Mouse (Mus musculus) limb, embryonic 10.5 days (tissue): ENCODE data around the gene Spon1. TPM values are rescaled to one million over a fixed set of nuclear protein-coding genes. Genes with fewer than 3 reads are reported as not detected.

Source experiments
- DNase-seq: peaks from one replicate; pipeline ENCODE4 v3.0.0-alpha.2; 2017; ENCODE audit warnings: low spot score
- H3K27ac ChIP-seq: fragments of 300-500 bp; sonication (generic); 2 replicates; pipeline ENCODE4 v1.5.1; 2016; ENCODE audit warnings: mild to moderate bottlenecking
- H3K27me3 ChIP-seq: fragments of 300-500 bp; sonication (generic); 2 replicates; pipeline ENCODE4 v1.6.1; 2016; ENCODE audit warnings: low read depth, mild to moderate bottlenecking; ENCODE audit not compliant: poor library complexity, severe bottlenecking
- H3K36me3 ChIP-seq: fragments of 300-500 bp; sonication (generic); 2 replicates; pipeline ENCODE4 v1.6.1; 2016; ENCODE audit warnings: mild to moderate bottlenecking, moderate library complexity
- H3K4me1 ChIP-seq: fragments of 300-500 bp; sonication (generic); 2 replicates; pipeline ENCODE4 v1.6.1; 2016
- H3K4me3 ChIP-seq: fragments of 300-500 bp; sonication (generic); 2 replicates; pipeline ENCODE4 v1.5.1; 2016; ENCODE audit warnings: mild to moderate bottlenecking, moderate library complexity
- H3K9me3 ChIP-seq: fragments of 300-500 bp; sonication (generic); replicated peaks from 2 replicates; pipeline ENCODE4 v1.6.1; 2016; ENCODE audit warnings: mild to moderate bottlenecking
- WGBS: fragments of 180-500 bp; shearing (Covaris S2); methylation state at CpG from one replicate; pipeline ENCODE4 v1.1.7; 2016; 5-methylcytosine and 5-hydroxymethylcytosine counted together
- polyA plus RNA-seq: library from polyadenylated mRNA; unstranded; fragments of >200 nt; fragmentation: Nextera tagmentation; extraction: Ambion mirVana; gene quantifications from 2 replicates; pipeline ENCODE4 v1.2.1, GENCODE M21; 2016

The Spon1 gene
- polyA plus RNA-seq, 1 experiment from 2014 or later: 3.2 TPM

- H3K27ac ChIP-seq: no peak overlapping the region
These were observed 59.9 kb downstream of the Spon1 start for GRCm38 (mm10) chr7:113825498-113826205.

DNA sequence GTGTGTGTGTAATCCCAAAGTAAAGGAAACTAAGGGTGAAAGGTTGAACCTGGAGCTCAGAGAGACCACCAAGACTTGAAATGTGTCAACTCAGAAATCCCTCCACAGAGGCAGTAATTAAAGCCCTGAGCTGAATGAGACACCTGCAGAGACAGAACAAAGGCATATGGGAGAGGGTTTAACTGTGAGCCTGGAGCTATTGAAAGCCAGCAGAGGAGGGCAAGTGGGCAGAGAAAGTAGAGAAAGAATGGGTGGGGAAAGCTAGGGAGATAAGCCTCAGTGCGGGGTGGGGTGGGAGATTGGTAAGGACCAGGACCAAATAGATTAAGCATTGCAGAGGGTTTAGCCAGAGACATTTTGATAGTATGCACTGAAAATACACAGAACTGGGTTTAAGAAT is 60.7 kb downstream of the Spon1 start:
- Histone ChIP-seq H3K36me3 (no peaks in the 10 kb centered on the region), H3K27ac (no peak overlapping the region), H3K9me3 (no peaks in the 10 kb centered on the region), H3K4me3 (no peak overlapping the region), H3K27me3 (no peaks in the 10 kb centered on the region), H3K4me1 (peaks cover 13% of the 10 kb centered on the region)
- WGBS: 43% methylated on average over 1 of the region's 1 CpGs
- DNase-seq: no peak

More at GRCm38 (mm10) chr7:113825498-113826205, 59.9 kb downstream of the Spon1 start:
- Histone ChIP-seq H3K9me3 (no peaks in the 10 kb centered on the region), H3K27me3 (no peaks in the 10 kb centered on the region), H3K4me3 (no peak overlapping the region), H3K36me3 (no peaks in the 10 kb centered on the region), H3K4me1 (peaks cover 13% of the 10 kb centered on the region)
- DNase-seq: no peak
- 74% methylated on average over 5 of the region's 5 CpGs for WGBS

DNA sequence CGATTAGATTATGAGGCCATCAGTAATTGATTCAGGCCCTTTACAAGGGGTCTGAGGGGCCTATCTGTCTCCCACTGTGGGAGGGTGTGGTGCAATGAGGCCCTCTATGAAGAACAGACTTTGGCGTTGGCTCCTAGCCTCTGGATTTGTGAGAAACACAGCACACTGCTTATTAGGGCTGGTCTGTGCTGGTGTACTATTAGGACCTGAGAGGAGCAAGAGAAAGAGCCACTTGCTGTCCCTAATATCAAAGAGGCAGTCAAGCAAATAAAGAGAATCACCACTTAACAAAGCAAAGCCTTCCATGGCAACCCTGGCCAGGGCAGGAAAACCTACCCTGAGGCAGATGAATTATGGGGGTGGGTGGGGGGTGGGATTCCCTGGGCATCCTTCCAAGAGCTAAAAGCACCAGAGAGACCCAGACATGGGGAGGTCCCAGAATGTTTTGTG is 62.3 kb downstream of the Spon1 start:
- Histone ChIP-seq H3K9me3 (no peaks in the 10 kb centered on the region), H3K36me3 (no peaks in the 10 kb centered on the region), H3K27ac (no peak overlapping the region), H3K4me3 (no peak overlapping the region), H3K4me1 (peaks cover 13% of the 10 kb centered on the region), H3K27me3 (no peaks in the 10 kb centered on the region)
- DNase-seq: no peak
- 68% methylated on average over 2 of the region's 2 CpGs for WGBS

- H3K4me1 ChIP-seq: peaks cover 13% of the 10 kb centered on the region
- no peaks in the 10 kb centered on the region for H3K36me3 ChIP-seq
- no peaks in the 10 kb centered on the region for H3K9me3 ChIP-seq
- no peak for DNase-seq
- WGBS: 67% methylated on average over 2 of the region's 2 CpGs
- no peaks in the 10 kb centered on the region for H3K27me3 ChIP-seq
- H3K4me3 ChIP-seq: no peak overlapping the region
- H3K27ac ChIP-seq: no peak overlapping the region
These were observed 62.8 kb downstream of the Spon1 start for GRCm38 (mm10) chr7:113828576-113828975.

- no peaks in the 10 kb centered on the region for H3K27me3 ChIP-seq
- 89% methylated on average over 4 of the region's 4 CpGs for WGBS
- H3K36me3 ChIP-seq: no peaks in the 10 kb centered on the region
- H3K4me3 ChIP-seq: no peak overlapping the region
- no peak overlapping the region for H3K27ac ChIP-seq
- no peaks in the 10 kb centered on the region for H3K4me1 ChIP-seq
- DNase-seq: no peak
- no peaks in the 10 kb centered on the region for H3K9me3 ChIP-seq
These were observed 71.4 kb downstream of the Spon1 start for GRCm38 (mm10) chr7:113837151-113837550.

DNA sequence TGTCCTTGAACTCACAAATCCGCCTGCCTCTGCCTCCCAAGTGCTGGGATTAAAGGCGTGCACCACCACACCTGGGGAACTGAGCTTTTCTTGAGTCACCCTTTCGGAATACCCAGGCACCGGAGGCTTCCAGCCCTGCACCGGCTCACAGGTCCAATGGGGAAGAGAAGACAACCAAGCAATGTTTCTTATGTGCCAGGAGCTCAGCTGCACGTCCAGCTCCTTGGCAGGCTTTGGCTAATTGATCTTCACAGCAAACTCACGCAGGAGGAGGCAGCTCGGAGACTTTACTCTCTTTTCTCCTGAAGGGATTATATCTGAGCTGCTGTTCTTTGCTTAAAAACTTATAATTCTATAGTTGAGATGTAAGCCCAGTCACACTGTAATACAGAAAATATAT is 73.6 kb downstream of the Spon1 start:
- no peaks in the 10 kb centered on the region for H3K9me3 ChIP-seq
- no peak for DNase-seq
- H3K4me3 ChIP-seq: no peak overlapping the region
- peaks cover 2% of the 10 kb centered on the region; the same call in 1 of the 2 replicates for H3K4me1 ChIP-seq
- no peak overlapping the region for H3K27ac ChIP-seq
- 89% methylated on average over 8 of the region's 8 CpGs for WGBS
- H3K27me3 ChIP-seq: no peaks in the 10 kb centered on the region
- H3K36me3 ChIP-seq: no peaks in the 10 kb centered on the region

DNA sequence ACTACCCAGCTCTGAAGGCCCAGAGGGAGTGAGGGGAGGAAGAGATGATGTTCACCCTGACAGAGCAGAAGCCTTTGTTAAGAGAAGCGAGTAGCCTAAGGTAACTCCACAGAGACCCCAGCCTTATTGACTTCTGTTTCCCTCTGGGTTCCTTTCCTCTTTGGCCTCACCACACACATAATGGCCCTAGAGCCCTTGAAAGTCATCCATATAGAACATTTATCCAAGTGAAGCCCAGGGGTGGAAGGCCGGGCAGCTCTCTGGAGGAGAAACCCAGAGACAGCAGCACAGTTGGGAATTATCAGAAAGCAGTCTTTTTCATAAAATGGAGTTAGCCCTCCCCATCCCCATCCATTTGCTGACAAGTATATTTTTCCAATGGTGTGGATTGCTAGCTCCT is 75.7 kb downstream of the Spon1 start:
- Histone ChIP-seq H3K9me3 (no peaks in the 10 kb centered on the region), H3K4me3 (no peak overlapping the region), H3K27me3 (no peaks in the 10 kb centered on the region), H3K36me3 (no peaks in the 10 kb centered on the region), H3K4me1 (peaks cover 22% of the 10 kb centered on the region), H3K27ac (no peak overlapping the region)
- whole genome bisulfite sequencing: 96% methylated on average over 2 of the region's 2 CpGs
- DNase-seq: no peak

GRCm38 (mm10) chr7:113843150-113843549 is 77.4 kb downstream of the Spon1 start:
- no peaks in the 10 kb centered on the region for H3K27me3 ChIP-seq
- WGBS: 83% methylated on average over 2 of the region's 2 CpGs
- H3K4me3 ChIP-seq: no peak overlapping the region
- no peaks in the 10 kb centered on the region for H3K9me3 ChIP-seq
- H3K36me3 ChIP-seq: no peaks in the 10 kb centered on the region
- no peak for DNase-seq
- no peak overlapping the region for H3K27ac ChIP-seq
- peaks cover 34% of the 10 kb centered on the region for H3K4me1 ChIP-seq

DNA sequence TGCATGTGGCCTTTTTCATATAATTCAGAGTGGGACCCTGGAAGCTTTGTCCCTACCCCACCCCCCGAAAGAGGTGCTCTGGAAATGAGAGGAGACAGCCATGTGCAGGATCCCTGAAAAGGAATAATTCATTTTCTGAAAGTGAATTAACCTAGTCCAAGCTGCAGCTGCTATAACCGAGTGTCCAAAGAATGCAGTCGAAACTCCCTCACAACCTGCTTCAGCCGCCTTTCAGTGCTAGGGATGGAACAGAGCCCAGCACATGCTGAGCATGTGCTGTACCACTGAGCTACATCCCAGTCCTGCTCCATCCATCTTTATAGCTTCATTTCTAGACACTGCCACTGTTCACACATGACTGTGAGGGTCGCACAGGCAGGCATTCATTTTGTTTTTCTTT is 79.4 kb downstream of the Spon1 start:
- Histone ChIP-seq H3K27ac (no peak overlapping the region), H3K27me3 (no peaks in the 10 kb centered on the region), H3K36me3 (no peaks in the 10 kb centered on the region), H3K4me3 (no peak overlapping the region), H3K9me3 (no peaks in the 10 kb centered on the region), H3K4me1 (peaks cover 40% of the 10 kb centered on the region)
- WGBS: 76% methylated on average over 5 of the region's 5 CpGs
- DNase-seq: no peak

GRCm38 (mm10) chr7:113846553-113846952 is 80.8 kb downstream of the Spon1 start:
- Histone ChIP-seq H3K36me3 (no peaks in the 10 kb centered on the region), H3K4me1 (peaks cover 50% of the 10 kb centered on the region), H3K27ac (no peak overlapping the region; the same call in 1 of the 2 replicates), H3K9me3 (no peaks in the 10 kb centered on the region), H3K27me3 (no peaks in the 10 kb centered on the region), H3K4me3 (no peak overlapping the region)
- 59% methylated on average over 3 of the region's 3 CpGs for WGBS
- no peak for DNase-seq

- H3K4me3 ChIP-seq: no peak overlapping the region
- 72% methylated on average over 7 of the region's 7 CpGs for WGBS
- H3K9me3 ChIP-seq: no peaks in the 10 kb centered on the region
These were observed 81.4 kb downstream of the Spon1 start for GRCm38 (mm10) chr7:113847041-113847819.

DNA sequence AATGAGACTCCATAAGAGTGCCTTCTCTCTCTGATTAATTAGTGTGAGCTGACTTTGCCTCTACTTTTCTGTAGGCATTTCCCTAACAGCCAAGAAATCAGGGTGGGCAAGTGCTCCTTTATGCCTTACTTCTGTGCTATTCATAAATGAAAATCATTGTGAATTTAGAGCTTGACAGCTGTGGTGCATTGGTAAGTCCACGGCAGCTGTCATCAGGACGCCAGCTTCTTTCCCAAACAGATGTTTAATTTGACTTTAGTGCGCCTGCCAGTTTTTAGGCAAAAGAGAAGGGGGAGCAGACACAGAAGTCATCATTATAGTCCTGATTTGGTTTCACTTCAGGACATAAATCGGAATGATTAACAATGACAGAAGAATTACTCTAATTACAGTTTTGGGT is 84.6 kb downstream of the Spon1 start:
- Histone ChIP-seq H3K4me1 (peaks cover 39% of the 10 kb centered on the region), H3K9me3 (no peaks in the 10 kb centered on the region), H3K27ac (no peak overlapping the region), H3K36me3 (no peaks in the 10 kb centered on the region), H3K27me3 (no peaks in the 10 kb centered on the region), H3K4me3 (no peak overlapping the region)
- no peak for DNase-seq
- WGBS: 47% methylated on average over 4 of the region's 4 CpGs

More at GRCm38 (mm10) chr7:113847041-113847819, 81.4 kb downstream of the Spon1 start:
- H3K27me3 ChIP-seq: no peaks in the 10 kb centered on the region
- DNase-seq: no peak
- H3K36me3 ChIP-seq: no peaks in the 10 kb centered on the region
- peaks cover 50% of the 10 kb centered on the region for H3K4me1 ChIP-seq
- H3K27ac ChIP-seq: no peak overlapping the region

DNA sequence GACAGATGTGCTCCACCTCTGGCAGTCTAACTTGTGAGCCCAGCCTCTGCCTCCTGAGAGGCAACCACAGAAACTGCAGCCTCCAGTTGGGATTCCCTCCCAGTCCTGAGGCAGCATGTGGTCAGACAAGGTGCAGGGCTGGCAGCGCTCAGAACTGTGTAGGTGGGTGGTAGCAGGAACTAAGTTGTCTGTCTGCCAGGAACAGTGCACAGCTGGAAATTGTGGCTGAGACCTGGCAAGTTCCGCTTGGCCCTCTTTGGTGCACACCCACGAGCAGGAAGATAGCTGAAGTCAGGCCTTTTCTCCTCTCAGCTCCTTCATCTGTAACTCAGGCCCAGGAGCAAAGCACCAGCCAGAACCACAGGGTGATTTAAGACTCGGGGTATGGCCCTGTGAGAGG is 89.6 kb downstream of the Spon1 start:
- Histone ChIP-seq H3K9me3 (no peaks in the 10 kb centered on the region), H3K27ac (0 out of 2 replicates have a peak overlapping the region, but pooled peaks have one; percentile 30), H3K36me3 (no peaks in the 10 kb centered on the region), H3K4me1 (peaks cover 11% of the 10 kb centered on the region), H3K27me3 (no peaks in the 10 kb centered on the region), H3K4me3 (no peak overlapping the region)
- WGBS: 83% methylated on average over 4 of the region's 4 CpGs
- DNase-seq: no peak
